Mouse (Mus musculus) heart, embryonic 10.5 days (tissue): ENCODE measurements at regions not wholly inside any gene's neighbourhood (a gene's known extent, or its start where the extent isn't known, plus 50 kb on each side); places are given as distances from the start of the nearest gene placed in this dataset.

Experiments used
- DNase-seq: peaks from one replicate; pipeline ENCODE4 v3.0.0-alpha.2; 2017; ENCODE audit warnings: low spot score
- H3K27ac ChIP-seq: fragments of 300-500 bp; sonication (generic); 2 replicates; pipeline ENCODE4 v1.5.1; 2016; ENCODE audit warnings: mild to moderate bottlenecking
- H3K27me3 ChIP-seq: fragments of 300-500 bp; sonication (generic); 2 replicates; pipeline ENCODE4 v1.6.1; 2016; ENCODE audit warnings: mild to moderate bottlenecking; ENCODE audit not compliant: poor library complexity, insufficient read depth, severe bottlenecking
- H3K36me3 ChIP-seq: fragments of 300-500 bp; sonication (generic); 2 replicates; pipeline ENCODE4 v1.6.1; 2016; ENCODE audit warnings: mild to moderate bottlenecking, moderate library complexity
- H3K4me1 ChIP-seq: fragments of 300-500 bp; sonication (generic); 2 replicates; pipeline ENCODE4 v1.6.1; 2016; ENCODE audit warnings: mild to moderate bottlenecking
- H3K4me3 ChIP-seq: fragments of 300-500 bp; sonication (generic); 2 replicates; pipeline ENCODE4 v1.5.1; 2016; ENCODE audit warnings: mild to moderate bottlenecking, moderate library complexity
- H3K9me3 ChIP-seq: fragments of 300-500 bp; sonication (generic); 2 replicates; pipeline ENCODE4 v1.6.1; 2016; ENCODE audit warnings: mild to moderate bottlenecking, moderate library complexity
- WGBS: fragments of 180-500 bp; shearing (Covaris S2); methylation state at CpG from one replicate; pipeline ENCODE4 v1.1.7; 2016; 5-methylcytosine and 5-hydroxymethylcytosine counted together

GRCm38 (mm10) chr13:53897176-53897575 lies 158.3 kb downstream of the Drd1 start:
- Histone ChIP-seq H3K27ac (no peak overlapping the region), H3K4me3 (no peak overlapping the region), H3K36me3 (no peaks in the 10 kb centered on the region), H3K27me3 (no peaks in the 10 kb centered on the region), H3K9me3 (no peaks in the 10 kb centered on the region), H3K4me1 (peaks cover 13% of the 10 kb centered on the region)
- 90% methylated on average over 2 of the region's 2 CpGs for WGBS
- peak; percentile 62 for DNase-seq

- no peaks in the 10 kb centered on the region for H3K9me3 ChIP-seq
- DNase-seq = peak; percentile 71
- H3K4me3 ChIP-seq = no peak overlapping the region
- no peaks in the 10 kb centered on the region for H3K4me1 ChIP-seq
- H3K27me3 ChIP-seq = no peaks in the 10 kb centered on the region
- no peak overlapping the region for H3K27ac ChIP-seq
- no peaks in the 10 kb centered on the region for H3K36me3 ChIP-seq
- WGBS = 92% methylated on average over 3 of the region's 3 CpGs
These were observed 167.1 kb downstream of the Drd1 start for GRCm38 (mm10) chr13:53888411-53888810.

GRCm38 (mm10) chr13:53885756-53886155 lies 169.7 kb downstream of the Drd1 start:
- H3K27me3 ChIP-seq = no peaks in the 10 kb centered on the region
- 75% methylated on average over 10 of the region's 10 CpGs for WGBS
- H3K9me3 ChIP-seq = no peaks in the 10 kb centered on the region
- H3K27ac ChIP-seq = no peak overlapping the region
- H3K4me3 ChIP-seq = no peak overlapping the region
- no peaks in the 10 kb centered on the region for H3K36me3 ChIP-seq
- peak; percentile 60 for DNase-seq
- H3K4me1 ChIP-seq = no peaks in the 10 kb centered on the region

- Histone ChIP-seq H3K4me3 (no peak overlapping the region), H3K4me1 (no peaks in the 10 kb centered on the region), H3K27me3 (no peaks in the 10 kb centered on the region), H3K36me3 (no peaks in the 10 kb centered on the region), H3K9me3 (no peaks in the 10 kb centered on the region), H3K27ac (no peak overlapping the region)
- peak; percentile 36 for DNase-seq
- 83% methylated on average over 6 of the region's 6 CpGs for WGBS
These were observed 172.3 kb downstream of the Drd1 start for GRCm38 (mm10) chr13:53883206-53883605.

GRCm38 (mm10) chr13:53880466-53881250 lies 174.8 kb downstream of the Drd1 start:
- no peaks in the 10 kb centered on the region for H3K27me3 ChIP-seq
- no peak overlapping the region for H3K27ac ChIP-seq
- no peaks in the 10 kb centered on the region for H3K36me3 ChIP-seq
- no peaks in the 10 kb centered on the region for H3K4me1 ChIP-seq
- 78% methylated on average over 10 of the region's 10 CpGs for WGBS
- peak; percentile 70 for DNase-seq
- H3K4me3 ChIP-seq = no peak overlapping the region
- H3K9me3 ChIP-seq = no peaks in the 10 kb centered on the region

- H3K27ac ChIP-seq = no peak overlapping the region
- no peaks in the 10 kb centered on the region for H3K9me3 ChIP-seq
- WGBS = 80% methylated on average over 4 of the region's 4 CpGs
- peaks cover 3% of the 10 kb centered on the region; the same call in 1 of the 2 replicates for H3K4me1 ChIP-seq
- H3K4me3 ChIP-seq = no peak overlapping the region
- no peak for DNase-seq
- H3K27me3 ChIP-seq = no peaks in the 10 kb centered on the region
- no peaks in the 10 kb centered on the region for H3K36me3 ChIP-seq
These were observed 180.0 kb downstream of the Drd1 start for GRCm38 (mm10) chr13:53875546-53875945.

GRCm38 (mm10) chr13:53865323-53865722 lies 190.2 kb downstream of the Drd1 start:
- H3K36me3 ChIP-seq = no peaks in the 10 kb centered on the region
- H3K27ac ChIP-seq = no peak overlapping the region
- H3K4me1 ChIP-seq = no peaks in the 10 kb centered on the region
- no peaks in the 10 kb centered on the region for H3K9me3 ChIP-seq
- WGBS = 70% methylated on average over 5 of the region's 5 CpGs
- DNase-seq = no peak
- H3K4me3 ChIP-seq = no peak overlapping the region
- H3K27me3 ChIP-seq = no peaks in the 10 kb centered on the region

- H3K4me3 ChIP-seq = no peak overlapping the region
- WGBS = 65% methylated on average over 4 of the region's 4 CpGs
- no peak for DNase-seq
These were observed 193.2 kb downstream of the Drd1 start for GRCm38 (mm10) chr13:53862336-53862735.

GRCm38 (mm10) chr13:53854196-53854595 lies 201.3 kb downstream of the Drd1 start:
- Histone ChIP-seq H3K4me1 (no peaks in the 10 kb centered on the region), H3K27ac (no peak overlapping the region), H3K27me3 (no peaks in the 10 kb centered on the region; the same call in 1 of the 2 replicates), H3K4me3 (no peak overlapping the region), H3K36me3 (no peaks in the 10 kb centered on the region), H3K9me3 (no peaks in the 10 kb centered on the region)
- WGBS = 62% methylated on average over 2 of the region's 2 CpGs
- DNase-seq = no peak

More at GRCm38 (mm10) chr13:53862336-53862735, 193.2 kb downstream of the Drd1 start:
- Histone ChIP-seq H3K36me3 (no peaks in the 10 kb centered on the region), H3K27me3 (no peaks in the 10 kb centered on the region), H3K27ac (no peak overlapping the region), H3K4me1 (no peaks in the 10 kb centered on the region), H3K9me3 (no peaks in the 10 kb centered on the region)

GRCm38 (mm10) chr13:53850146-53850545 lies 205.4 kb downstream of the Drd1 start:
- Histone ChIP-seq H3K27ac (no peak overlapping the region), H3K9me3 (no peaks in the 10 kb centered on the region), H3K27me3 (no peaks in the 10 kb centered on the region), H3K4me3 (no peak overlapping the region), H3K4me1 (no peaks in the 10 kb centered on the region), H3K36me3 (no peaks in the 10 kb centered on the region)
- no peak for DNase-seq
- 80% methylated on average over 9 of the region's 9 CpGs for WGBS

- no peaks in the 10 kb centered on the region for H3K36me3 ChIP-seq
- no peaks in the 10 kb centered on the region for H3K4me1 ChIP-seq
- no peak overlapping the region for H3K4me3 ChIP-seq
- 81% methylated on average over 5 of the region's 5 CpGs for WGBS
- no peak for DNase-seq
- no peaks in the 10 kb centered on the region for H3K27me3 ChIP-seq
- H3K27ac ChIP-seq = no peak overlapping the region
- H3K9me3 ChIP-seq = no peaks in the 10 kb centered on the region
These were observed 209.3 kb downstream of the Drd1 start for GRCm38 (mm10) chr13:53846221-53846620.

GRCm38 (mm10) chr13:53845786-53846185 lies 209.7 kb downstream of the Drd1 start:
- Histone ChIP-seq H3K4me1 (no peaks in the 10 kb centered on the region), H3K4me3 (no peak overlapping the region)

GRCm38 (mm10) chr13:53825957-53826580 lies 229.4 kb downstream of the Drd1 start:
- Histone ChIP-seq H3K4me3 (no peak overlapping the region), H3K9me3 (no peaks in the 10 kb centered on the region), H3K27ac (no peak overlapping the region), H3K4me1 (no peaks in the 10 kb centered on the region), H3K36me3 (no peaks in the 10 kb centered on the region), H3K27me3 (no peaks in the 10 kb centered on the region)
- no peak for DNase-seq
- WGBS = 71% methylated on average over 8 of the region's 8 CpGs

More at GRCm38 (mm10) chr13:53845786-53846185, 209.7 kb downstream of the Drd1 start:
- DNase-seq = no peak
- no peak overlapping the region for H3K27ac ChIP-seq
- H3K9me3 ChIP-seq = no peaks in the 10 kb centered on the region
- no peaks in the 10 kb centered on the region for H3K36me3 ChIP-seq
- 83% methylated on average over 14 of the region's 14 CpGs for WGBS
- H3K27me3 ChIP-seq = no peaks in the 10 kb centered on the region
